Mouse (Mus musculus) embryonic facial prominence, embryonic 15.5 days (tissue): Measurements from ENCODE around the gene Slx4. TPM values are rescaled to one million over a fixed set of nuclear protein-coding genes. Genes with fewer than 3 reads are reported as not detected.
"Not testable (repeated sequence)": the region's sequence is repeated elsewhere in the genome, so short reads cannot be mapped to it uniquely, and the experiment has no call there.

ENCODE experiments used
- ATAC-seq: fragments of 200-750 bp; cut with Nextera tagmentation; 2 replicates; pipeline ENCODE4 v1.8.0; 2017; ENCODE audit warnings: low read depth, moderate TSS enrichment; ENCODE audit not compliant: insufficient number of reproducible peaks, low FRiP score, low TSS enrichment
- H3K27ac ChIP-seq: fragments of 300-500 bp; sonication (generic); replicated peaks from 2 replicates; pipeline ENCODE4 v1.5.1; 2015; ENCODE audit warnings: mild to moderate bottlenecking, inconsistent platforms
- H3K27me3 ChIP-seq: fragments of 300-500 bp; sonication (generic); 2 replicates; pipeline ENCODE4 v1.6.1; 2015; ENCODE audit warnings: inconsistent platforms
- H3K36me3 ChIP-seq: fragments of 300-500 bp; sonication (generic); 2 replicates; pipeline ENCODE4 v1.6.1; 2015; ENCODE audit warnings: mild to moderate bottlenecking, inconsistent platforms
- H3K4me1 ChIP-seq: fragments of 300-500 bp; sonication (generic); 2 replicates; pipeline ENCODE4 v1.6.1; 2015; ENCODE audit warnings: inconsistent platforms
- H3K4me2 ChIP-seq: fragments of 300-500 bp; sonication (generic); replicated peaks from 2 replicates; pipeline ENCODE4 v1.6.1; 2015; ENCODE audit warnings: mild to moderate bottlenecking, inconsistent platforms
- H3K4me3 ChIP-seq: fragments of 300-500 bp; sonication (generic); replicated peaks from 2 replicates; pipeline ENCODE4 v1.5.1; 2015; ENCODE audit warnings: mild to moderate bottlenecking, inconsistent platforms
- H3K9ac ChIP-seq: fragments of 300-500 bp; sonication (generic); 2 replicates; pipeline ENCODE4 v1.6.1; 2015; ENCODE audit warnings: inconsistent platforms
- H3K9me3 ChIP-seq: fragments of 300-500 bp; sonication (generic); replicated peaks from 2 replicates; pipeline ENCODE4 v1.6.1; 2016; ENCODE audit warnings: inconsistent platforms
- WGBS: fragments of 180-500 bp; shearing (Covaris S2); methylation state at CpG from one replicate; pipeline ENCODE4 v1.1.7; 2015; 5-methylcytosine and 5-hydroxymethylcytosine counted together
- polyA plus RNA-seq: library from polyadenylated mRNA; unstranded; fragments of >200 nt; fragmentation: Nextera tagmentation; extraction: Ambion mirVana; gene quantifications from 2 replicates; pipeline ENCODE4 v1.2.1, GENCODE M21; 2015

Slx4 gene
- polyA plus RNA-seq, 1 experiment from 2014 or later = 16.0 TPM

DNA sequence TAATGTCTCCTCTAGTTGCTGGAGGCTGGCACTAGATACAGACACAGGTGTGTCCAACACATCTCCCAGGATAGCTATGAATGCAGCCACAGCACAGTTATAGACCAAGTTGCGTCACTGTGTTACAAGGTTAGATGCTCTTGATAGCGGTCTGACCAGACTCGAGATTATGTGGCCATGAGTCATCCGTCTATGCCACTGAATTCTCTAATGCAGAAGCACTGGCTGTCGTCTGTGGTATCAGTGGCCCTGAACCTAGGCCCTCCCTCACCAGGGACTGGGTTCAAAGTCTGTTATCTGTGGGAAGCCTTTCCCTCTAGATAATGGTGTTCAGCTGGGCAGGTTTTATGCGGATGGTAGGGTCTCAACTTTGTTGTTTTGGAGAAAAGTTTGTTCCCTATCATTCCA is 28.8 kb upstream of the Slx4 start:
- H3K9ac ChIP-seq = no peak overlapping the region
- H3K4me2 ChIP-seq = no peak overlapping the region
- no peaks in the 10 kb centered on the region for H3K4me1 ChIP-seq
- H3K9me3 ChIP-seq = no peaks in the 10 kb centered on the region
- whole genome bisulfite sequencing = 86% methylated on average over 6 of the region's 6 CpGs
- no peaks in the 10 kb centered on the region for H3K27me3 ChIP-seq
- no peak overlapping the region for H3K27ac ChIP-seq
- 0 out of 2 replicates have a peak, but pooled peaks cover 5% of the 10 kb centered on the region for H3K36me3 ChIP-seq
- no peak for ATAC-seq
- H3K4me3 ChIP-seq = no peak overlapping the region

- 30% methylated on average over 3 of the region's 6 CpGs for WGBS
- no peak for ATAC-seq
- no peaks in the 10 kb centered on the region for H3K4me1 ChIP-seq
- 0 out of 2 replicates have a peak, but pooled peaks cover 2% of the 10 kb centered on the region for H3K36me3 ChIP-seq
- H3K27me3 ChIP-seq = no peaks in the 10 kb centered on the region
- no peak overlapping the region for H3K9ac ChIP-seq
- H3K9me3 ChIP-seq = no peaks in the 10 kb centered on the region
- no peak overlapping the region for H3K4me2 ChIP-seq
- no peak overlapping the region for H3K4me3 ChIP-seq
- no peak overlapping the region for H3K27ac ChIP-seq
These were observed 28.1 kb upstream of the Slx4 start for GRCm38 (mm10) chr16:4031441-4032274.

DNA sequence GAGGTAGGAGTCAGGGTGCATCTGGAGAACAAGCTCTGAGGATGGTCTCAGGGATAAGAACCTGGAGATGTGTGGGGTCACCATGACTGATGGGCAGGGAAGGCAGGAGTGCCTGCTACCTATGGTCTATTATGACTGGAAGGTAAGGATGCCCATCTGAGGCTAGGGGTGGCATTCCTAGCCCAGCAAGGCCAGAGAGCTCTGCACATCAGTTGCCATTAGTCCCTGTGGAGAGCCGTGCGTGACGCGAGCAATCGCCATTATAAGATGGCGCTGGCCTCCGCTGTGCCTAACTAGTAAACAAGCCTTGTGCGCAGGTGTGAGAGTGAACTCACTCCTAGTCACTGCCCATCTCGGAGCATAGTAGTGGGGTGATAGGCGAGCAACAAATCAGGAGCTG is 26.9 kb upstream of the Slx4 start:
- Histone ChIP-seq H3K4me1 (no peaks in the 10 kb centered on the region), H3K4me2 (no peak overlapping the region), H3K4me3 (no peak overlapping the region), H3K9ac (no peak overlapping the region), H3K9me3 (no peaks in the 10 kb centered on the region), H3K27me3 (no peaks in the 10 kb centered on the region), H3K27ac (no peak overlapping the region), H3K36me3 (no peaks in the 10 kb centered on the region)
- WGBS = 93% methylated on average over 10 of the region's 10 CpGs
- no peak for ATAC-seq

GRCm38 (mm10) chr16:4029371-4029841 is 25.8 kb upstream of the Slx4 start:
- H3K36me3 ChIP-seq = no peaks in the 10 kb centered on the region
- WGBS = 69% methylated on average over 5 of the region's 5 CpGs
- ATAC-seq = no peak

GRCm38 (mm10) chr16:4027211-4027610 is 23.6 kb upstream of the Slx4 start:
- no peak for ATAC-seq
- WGBS = 84% methylated on average over 3 of the region's 3 CpGs
- H3K9ac ChIP-seq = no peak overlapping the region
- H3K27ac ChIP-seq = no peak overlapping the region
- H3K36me3 ChIP-seq = no peaks in the 10 kb centered on the region
- H3K9me3 ChIP-seq = no peaks in the 10 kb centered on the region
- H3K4me1 ChIP-seq = no peaks in the 10 kb centered on the region
- H3K27me3 ChIP-seq = no peaks in the 10 kb centered on the region
- H3K4me2 ChIP-seq = no peak overlapping the region
- no peak overlapping the region for H3K4me3 ChIP-seq

More at GRCm38 (mm10) chr16:4029371-4029841, 25.8 kb upstream of the Slx4 start:
- Histone ChIP-seq H3K9me3 (no peaks in the 10 kb centered on the region), H3K4me3 (no peak overlapping the region), H3K4me1 (no peaks in the 10 kb centered on the region), H3K9ac (no peak overlapping the region), H3K4me2 (no peak overlapping the region), H3K27ac (no peak overlapping the region), H3K27me3 (no peaks in the 10 kb centered on the region)

GRCm38 (mm10) chr16:4026672-4027071 is 23.1 kb upstream of the Slx4 start:
- Histone ChIP-seq H3K9ac (no peak overlapping the region), H3K27me3 (no peaks in the 10 kb centered on the region), H3K4me2 (no peak overlapping the region), H3K4me1 (no peaks in the 10 kb centered on the region), H3K27ac (no peak overlapping the region), H3K4me3 (no peak overlapping the region), H3K9me3 (no peaks in the 10 kb centered on the region), H3K36me3 (no peaks in the 10 kb centered on the region)
- WGBS = 62% methylated on average over 1 of the region's 1 CpGs
- ATAC-seq = no peak

DNA sequence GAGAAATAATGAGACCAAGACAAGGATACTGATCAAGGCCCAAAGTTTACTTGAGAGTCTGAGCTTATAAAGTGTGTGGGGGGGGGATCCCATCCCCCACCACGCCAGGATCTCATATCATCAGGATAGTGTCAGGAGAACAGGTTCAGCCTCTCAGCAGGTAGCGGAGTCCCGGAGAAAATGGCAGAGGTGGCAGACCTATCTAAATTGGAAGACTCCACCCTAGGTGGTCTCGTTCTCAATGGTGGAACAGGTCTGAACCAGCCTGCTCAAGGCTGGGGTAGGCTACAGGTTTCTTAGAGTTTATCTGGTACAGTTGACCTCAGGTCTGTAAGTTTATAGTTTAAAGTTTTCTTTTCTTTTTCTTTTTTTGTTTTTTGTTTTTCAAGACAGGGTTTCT is 19.1 kb upstream of the Slx4 start:
- no peak for ATAC-seq
- Histone ChIP-seq H3K27me3 (no peaks in the 10 kb centered on the region), H3K27ac (no peak overlapping the region), H3K9ac (no peak overlapping the region), H3K9me3 (no peaks in the 10 kb centered on the region), H3K4me2 (no peak overlapping the region), H3K4me3 (no peak overlapping the region), H3K4me1 (no peaks in the 10 kb centered on the region), H3K36me3 (no peaks in the 10 kb centered on the region)
- WGBS = 65% methylated on average over 4 of the region's 4 CpGs

DNA sequence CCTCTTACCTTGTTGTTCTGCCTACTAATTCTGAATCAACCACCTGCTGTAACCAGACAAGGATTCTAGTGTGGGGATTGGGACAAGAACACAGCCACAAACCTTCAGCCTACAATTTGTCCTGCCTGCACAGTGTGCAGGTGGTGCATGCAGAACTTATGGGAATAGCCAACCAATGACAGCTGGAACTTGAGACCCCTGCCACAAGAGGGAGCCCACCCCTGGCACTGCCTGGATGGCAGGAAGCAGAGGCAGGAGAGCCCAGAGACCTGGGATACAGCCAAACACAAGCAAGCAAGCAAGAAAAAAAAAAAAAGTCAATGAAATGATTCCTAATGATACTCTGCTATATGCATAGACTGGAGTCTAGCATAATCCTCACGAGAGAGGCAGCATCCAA is 17.7 kb upstream of the Slx4 start:
- H3K27ac ChIP-seq = no peak overlapping the region
- H3K36me3 ChIP-seq = no peaks in the 10 kb centered on the region
- no peaks in the 10 kb centered on the region for H3K27me3 ChIP-seq
- ATAC-seq = no peak
- H3K4me1 ChIP-seq = no peaks in the 10 kb centered on the region
- H3K9me3 ChIP-seq = no peaks in the 10 kb centered on the region
- H3K4me2 ChIP-seq = no peak overlapping the region
- WGBS = 90% methylated on average over 1 of the region's 1 CpGs
- H3K9ac ChIP-seq = no peak overlapping the region
- H3K4me3 ChIP-seq = no peak overlapping the region

GRCm38 (mm10) chr16:4017466-4017865 is 13.9 kb upstream of the Slx4 start:
- H3K27me3 ChIP-seq, ATAC-seq: not testable (repeated sequence)

GRCm38 (mm10) chr16:4016786-4017185 is 13.2 kb upstream of the Slx4 start:
- not testable (repeated sequence) for H3K4me1 ChIP-seq

More at GRCm38 (mm10) chr16:4017466-4017865, 13.9 kb upstream of the Slx4 start:
- H3K36me3 ChIP-seq, H3K9ac ChIP-seq, H3K4me2 ChIP-seq, H3K9me3 ChIP-seq, H3K27ac ChIP-seq, H3K4me3 ChIP-seq, H3K4me1 ChIP-seq: not testable (repeated sequence)
- WGBS = 49% methylated on average over 6 of the region's 6 CpGs

DNA sequence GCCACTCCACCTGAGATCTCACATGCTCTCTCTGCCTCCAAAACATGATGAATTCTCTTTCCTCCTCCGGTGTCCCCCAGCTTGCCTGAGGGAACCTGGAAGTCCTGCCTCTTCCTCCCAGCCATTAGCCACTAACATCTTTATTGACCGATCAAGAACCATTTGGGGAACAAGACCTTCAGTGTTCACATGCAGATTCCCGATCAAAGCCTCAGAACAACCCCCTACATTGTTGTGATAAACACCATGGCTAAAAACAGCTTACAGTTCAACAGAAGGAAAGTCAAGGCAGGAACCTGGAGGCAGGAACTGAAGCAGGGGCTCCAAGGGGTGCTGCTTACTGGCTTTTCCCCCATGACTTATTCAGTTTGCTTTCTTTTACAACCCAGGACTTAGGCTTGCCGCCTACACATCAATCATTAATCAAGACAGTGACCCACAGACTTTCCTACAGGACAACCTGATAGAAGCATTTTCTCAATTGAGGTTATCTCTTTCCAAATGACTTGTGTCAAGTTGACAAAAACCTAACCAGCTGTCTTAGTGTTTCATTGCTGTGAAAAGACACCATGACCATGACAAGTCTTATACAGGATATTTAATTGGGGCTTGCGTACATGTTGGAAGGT is 10.6 kb upstream of the Slx4 start:
- Histone ChIP-seq H3K4me2 (no peak overlapping the region), H3K36me3 (no peaks in the 10 kb centered on the region), H3K4me1 (no peaks in the 10 kb centered on the region), H3K9ac (no peak overlapping the region), H3K27me3 (no peaks in the 10 kb centered on the region), H3K27ac (no peak overlapping the region), H3K4me3 (no peak overlapping the region), H3K9me3 (no peaks in the 10 kb centered on the region)
- ATAC-seq = no peak
- WGBS = 79% methylated on average over 5 of the region's 5 CpGs

More at GRCm38 (mm10) chr16:4016786-4017185, 13.2 kb upstream of the Slx4 start:
- not testable (repeated sequence) for H3K9ac ChIP-seq, H3K36me3 ChIP-seq, H3K9me3 ChIP-seq, ATAC-seq, H3K4me2 ChIP-seq, H3K27ac ChIP-seq, H3K27me3 ChIP-seq, H3K4me3 ChIP-seq
- WGBS = 73% methylated on average over 17 of the region's 17 CpGs
